19 mouse cellular contexts compared by ENCODE assay signal in the genomic region with DNA sequence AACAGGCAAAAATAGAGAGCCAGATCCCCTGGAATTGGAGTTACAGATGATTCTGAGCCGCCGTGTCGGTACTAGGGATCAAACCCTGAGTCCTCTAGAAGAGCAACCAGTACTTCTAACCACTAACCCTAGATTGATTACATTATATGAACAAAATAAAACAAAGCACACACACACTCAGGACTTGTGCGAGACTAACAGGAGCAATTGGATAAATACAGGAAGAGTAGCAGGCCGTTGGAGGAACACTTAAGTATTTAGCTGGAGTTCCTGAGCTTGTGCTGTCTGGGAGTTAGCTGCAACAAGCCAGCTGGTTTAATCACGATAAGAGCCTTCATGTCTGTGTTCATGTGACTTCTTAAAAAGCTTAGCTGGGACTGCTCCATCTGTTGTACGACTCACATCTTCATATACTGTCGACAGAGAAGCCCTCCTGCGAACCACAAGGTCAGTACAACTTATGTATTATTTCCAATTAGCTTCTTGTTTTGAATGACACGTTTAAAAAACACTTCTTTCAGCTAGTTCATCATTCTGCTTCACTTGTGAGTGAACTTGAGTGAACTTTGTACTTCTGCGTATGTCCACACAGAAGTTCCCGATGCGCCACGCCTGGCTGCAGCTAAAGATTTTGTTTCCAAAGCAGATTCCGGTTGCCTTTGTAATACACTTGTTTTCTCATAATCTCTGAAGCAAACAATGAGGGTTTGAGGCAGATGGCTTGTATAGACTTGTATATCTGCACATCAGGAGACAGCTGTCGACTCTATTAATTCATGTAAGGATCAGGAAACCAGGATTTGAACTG. TPM values are rescaled to one million over a fixed set of nuclear protein-coding genes. Genes with fewer than 3 reads are reported as not detected.
DNase-seq lines count a peak whose midpoint lies in the region; ATAC-seq and TF ChIP-seq lines count a peak whose summit lies in the region.
"Had no signal": no experiment of that assay in that cellular context is flagged by ENCODE, and none has a peak within 500 bp of the region (broad histone marks: within the 10 kb centered on the region; RNA-seq: fewer than 3 reads in every experiment).

A gene (plus strand): TSS at position 401 of the 808 bp plus-strand sequence.

- H3K9me3 ChIP-seq in heart, embryonic 13.5 days, result no peaks in the 10 kb centered on the region
- H3K9me3 ChIP-seq in liver, embryonic 15.5 days (replicated peaks), result no peaks in the 10 kb centered on the region
- H3K9me3 ChIP-seq in liver, embryonic 12.5 days (replicated peaks), result no peaks in the 10 kb centered on the region
- H3K9me3 ChIP-seq in kidney, postnatal 0 days (replicated peaks; ENCODE audit: low read length), result no peaks in the 10 kb centered on the region
- H3K9me3 ChIP-seq: limb, embryonic 13.5 days; midbrain, embryonic 13.5 days had no signal

- intact Hi-C loops in heart, postnatal 14 days (cut with DNase I), result no loop called here

- no peak within 1 kb of the TSS for H3K27ac ChIP-seq in heart, embryonic 13.5 days (replicated peaks)
- H3K27ac ChIP-seq in liver, embryonic 15.5 days (replicated peaks), result 0 out of 2 replicates have a peak within 1 kb of the TSS, but pooled peaks have one; percentile 2
- no peak within 1 kb of the TSS for H3K27ac ChIP-seq in liver, embryonic 12.5 days
- H3K27ac ChIP-seq in kidney, postnatal 0 days, result peak within 1 kb of the TSS; percentile 52; the same call in 1 of the 2 replicates
- H3K27ac ChIP-seq: hindbrain, postnatal 0 days; limb, embryonic 13.5 days; midbrain, embryonic 13.5 days had no signal

- TF ChIP-seq CTCF in kidney, postnatal 0 days (IDR thresholded peaks at IDR 0.05; ENCODE audit: low read depth), result no peak

- peaks cover 28% of the 10 kb centered on the region for H3K4me1 ChIP-seq in heart, embryonic 13.5 days
- H3K4me1 ChIP-seq in liver, embryonic 15.5 days (replicated peaks), result peaks cover 9% of the 10 kb centered on the region
- H3K4me1 ChIP-seq in liver, embryonic 12.5 days, result peaks cover 9% of the 10 kb centered on the region
- no peaks in the 10 kb centered on the region for H3K4me1 ChIP-seq in kidney, postnatal 0 days (replicated peaks; ENCODE audit: insufficient read depth, low read length)
- H3K4me1 ChIP-seq: limb, embryonic 13.5 days; midbrain, embryonic 13.5 days had no signal

- H3K9ac ChIP-seq in heart, embryonic 13.5 days, result peak within 1 kb of the TSS; percentile 2; the same call in 1 of the 2 replicates
- no peak within 1 kb of the TSS for H3K9ac ChIP-seq in liver, embryonic 15.5 days
- no peak within 1 kb of the TSS for H3K9ac ChIP-seq in liver, embryonic 12.5 days
- H3K9ac ChIP-seq in kidney, postnatal 0 days (ENCODE audit: low read depth, low read length), result no peak within 1 kb of the TSS
- H3K9ac ChIP-seq: limb, embryonic 13.5 days; midbrain, embryonic 13.5 days had no signal

- no peak for ATAC-seq in heart, embryonic 13.5 days (ENCODE audit: extremely low read depth, insufficient number of reproducible peaks, low FRiP score, low TSS enrichment)
- no peak for ATAC-seq in liver, embryonic 15.5 days (ENCODE audit: insufficient read depth)
- no peak for ATAC-seq in liver, embryonic 12.5 days
- no peak for ATAC-seq in kidney, postnatal 0 days (replicated peaks; ENCODE audit: low FRiP score, low read depth)
- ATAC-seq: forebrain, embryonic 14.5 days; hindbrain, postnatal 0 days; midbrain, embryonic 13.5 days had no signal

- no peak within 1 kb of the TSS for H3K4me3 ChIP-seq in heart, embryonic 13.5 days
- H3K4me3 ChIP-seq in liver, embryonic 15.5 days (replicated peaks), result no peak within 1 kb of the TSS
- no peak within 1 kb of the TSS for H3K4me3 ChIP-seq in liver, embryonic 12.5 days
- H3K4me3 ChIP-seq in kidney, postnatal 0 days (replicated peaks; ENCODE audit: low read depth, low read length), result no peak within 1 kb of the TSS
- H3K4me3 ChIP-seq: limb, embryonic 13.5 days; midbrain, embryonic 13.5 days; myocyte had no signal

- H3K36me3 ChIP-seq in heart, embryonic 13.5 days, result peaks cover 76% of the 10 kb centered on the region
- peaks cover 58% of the 10 kb centered on the region for H3K36me3 ChIP-seq in liver, embryonic 15.5 days (replicated peaks)
- peaks cover 72% of the 10 kb centered on the region for H3K36me3 ChIP-seq in liver, embryonic 12.5 days
- H3K36me3 ChIP-seq in kidney, postnatal 0 days (ENCODE audit: insufficient read depth, low read length), result peaks cover 46% of the 10 kb centered on the region

- WGBS in heart, embryonic 13.5 days, result 83% methylated on average over 16 of the region's 16 CpGs
- WGBS in liver, embryonic 15.5 days (ENCODE audit: insufficient replicate concordance), result 82% methylated on average over 16 of the region's 16 CpGs
- WGBS in liver, embryonic 12.5 days (ENCODE audit: insufficient replicate concordance), result 86% methylated on average over 16 of the region's 16 CpGs
- WGBS in kidney, postnatal 0 days, result 81% methylated on average over 16 of the region's 16 CpGs

- H3K4me2 ChIP-seq in heart, embryonic 13.5 days, result no peak within 1 kb of the TSS
- H3K4me2 ChIP-seq in liver, embryonic 15.5 days, result no peak within 1 kb of the TSS
- no peak within 1 kb of the TSS for H3K4me2 ChIP-seq in liver, embryonic 12.5 days
- H3K4me2 ChIP-seq in kidney, postnatal 0 days (ENCODE audit: low read length), result no peak within 1 kb of the TSS
- H3K4me2 ChIP-seq: limb, embryonic 13.5 days; midbrain, embryonic 13.5 days had no signal

- DNase-seq in heart, postnatal 14 days, result no peak
- DNase-seq in kidney, postnatal 0 days (ENCODE audit: low spot score), result peak; percentile 14
- peak; percentile 74 for DNase-seq in retina, postnatal 1 day
- no peak for DNase-seq in ovary, postnatal 14 days (ENCODE audit: low spot score)
- no peak for DNase-seq in embryo, embryonic 9.5 days (ENCODE audit: extremely low spot score)
- DNase-seq: adrenal gland, postnatal 10 days; cerebellum, postnatal 10 days; embryo, embryonic 11 days; heart, adult 18-20 months; layer of hippocampus, adult 9-11 months; thymus, adult 2 months had no signal

- H3K27me3 ChIP-seq in heart, embryonic 13.5 days (replicated peaks), result no peaks in the 10 kb centered on the region
- H3K27me3 ChIP-seq in liver, embryonic 15.5 days, result no peaks in the 10 kb centered on the region
- no peaks in the 10 kb centered on the region for H3K27me3 ChIP-seq in liver, embryonic 12.5 days (replicated peaks)
- no peaks in the 10 kb centered on the region for H3K27me3 ChIP-seq in kidney, postnatal 0 days (ENCODE audit: insufficient read depth, low read length)
- H3K27me3 ChIP-seq: limb, embryonic 13.5 days; midbrain, embryonic 13.5 days had no signal

RNA-seq across cellular contexts. Expression of the gene that starts here (rescaled TPM):
- 0.34 TPM in 1 of 2 replicates, not detected in the other for polyA plus RNA-seq in heart, embryonic 13.5 days (2015; fragmentation: Nextera tagmentation; extraction: Ambion mirVana)
- under 1 TPM; 0.33 to 0.37 TPM for total RNA-seq in heart, postnatal 14 days (2021)
- polyA plus RNA-seq in liver, embryonic 15.5 days (2015; fragmentation: Nextera tagmentation; extraction: Ambion mirVana), result 0.09 TPM in 1 of 2 replicates, not detected in the other
- not detected in 2 replicates for polyA plus RNA-seq in liver, embryonic 12.5 days (2016; fragmentation: Nextera tagmentation; extraction: Ambion mirVana)
- polyA plus RNA-seq in kidney, postnatal 0 days (2015; fragmentation: Nextera tagmentation; extraction: Ambion mirVana), result 0.08 and 0.10 TPM in 2 replicates
- total RNA-seq: heart, adult 18-20 months had no signal

Comparison
In these comparisons a context has a peak if more than half of its experiments do, and no peak if none do; other contexts are left out.
1. Peak in DNase-seq and H3K27ac ChIP-seq in kidney, postnatal 0 days; RNA of the gene not detected or under 1 TPM.